Mouse (Mus musculus) gastrocnemius, postnatal 14 days (tissue): Measurements from ENCODE around the gene Mcam. TPM values are rescaled to one million over a fixed set of nuclear protein-coding genes. Genes with fewer than 3 reads are reported as not detected.
"Not testable (repeated sequence)": the region's sequence is repeated elsewhere in the genome, so short reads cannot be mapped to it uniquely, and the experiment has no call there.

Experiments
- DNase-seq: peaks from one replicate; pipeline ENCODE4 v3.0.0; 2021; ENCODE audit warnings: mixed read lengths
- intact Hi-C: fragments of 180-260 bp; cut with DNase I; formaldehyde crosslinking; loops from one replicate; pipeline ENCODE4 v1.15.1; 2025; ENCODE audit warnings: low total_unique reads
- total RNA-seq, 2 experiments: library from RNA; stranded (reverse); gene quantifications; 2 replicates each; pipeline ENCODE4 v1.2.3; 2021

Mcam gene
- total RNA-seq, 2 experiments from 2014 or later: 62.3 to 83.8 TPM

GRCm38 (mm10) chr9:44107557-44108179, 26.6 kb upstream of the Mcam start:
- peak; percentile 76 for DNase-seq
- intact Hi-C loops: no loop called here

DNA sequence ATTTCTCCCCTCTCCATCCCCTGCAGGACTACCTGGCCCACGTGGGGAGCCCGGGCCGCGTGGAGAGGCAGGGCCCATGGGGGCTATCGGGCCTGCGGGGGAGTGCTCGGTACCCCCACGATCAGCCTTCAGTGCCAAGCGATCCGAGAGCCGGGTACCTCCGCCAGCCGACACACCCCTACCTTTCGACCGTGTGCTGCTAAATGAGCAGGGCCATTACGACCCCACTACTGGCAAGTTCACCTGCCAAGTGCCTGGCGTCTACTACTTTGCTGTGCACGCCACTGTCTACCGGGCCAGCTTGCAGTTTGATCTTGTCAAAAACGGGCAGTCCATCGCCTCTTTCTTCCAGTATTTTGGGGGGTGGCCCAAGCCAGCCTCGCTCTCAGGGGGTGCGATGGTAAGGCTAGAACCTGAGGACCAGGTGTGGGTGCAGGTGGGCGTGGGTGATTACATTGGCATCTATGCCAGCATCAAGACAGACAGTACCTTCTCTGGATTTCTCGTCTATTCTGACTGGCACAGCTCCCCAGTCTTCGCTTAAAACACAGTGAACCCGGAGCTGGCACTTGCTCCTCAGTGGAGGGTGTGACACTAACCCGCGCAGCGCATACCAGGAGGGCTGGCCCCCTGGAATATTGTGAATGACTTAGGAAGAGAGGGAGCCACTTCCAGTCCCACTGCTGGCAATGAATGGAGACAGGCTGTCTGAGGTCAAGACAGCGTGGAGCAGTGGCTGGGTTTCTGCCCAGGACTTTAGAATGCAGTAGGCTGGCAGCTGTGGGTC, 25.8 kb upstream of the Mcam start:
- intact Hi-C loops: no loop called here
- DNase-seq: no peak

DNA sequence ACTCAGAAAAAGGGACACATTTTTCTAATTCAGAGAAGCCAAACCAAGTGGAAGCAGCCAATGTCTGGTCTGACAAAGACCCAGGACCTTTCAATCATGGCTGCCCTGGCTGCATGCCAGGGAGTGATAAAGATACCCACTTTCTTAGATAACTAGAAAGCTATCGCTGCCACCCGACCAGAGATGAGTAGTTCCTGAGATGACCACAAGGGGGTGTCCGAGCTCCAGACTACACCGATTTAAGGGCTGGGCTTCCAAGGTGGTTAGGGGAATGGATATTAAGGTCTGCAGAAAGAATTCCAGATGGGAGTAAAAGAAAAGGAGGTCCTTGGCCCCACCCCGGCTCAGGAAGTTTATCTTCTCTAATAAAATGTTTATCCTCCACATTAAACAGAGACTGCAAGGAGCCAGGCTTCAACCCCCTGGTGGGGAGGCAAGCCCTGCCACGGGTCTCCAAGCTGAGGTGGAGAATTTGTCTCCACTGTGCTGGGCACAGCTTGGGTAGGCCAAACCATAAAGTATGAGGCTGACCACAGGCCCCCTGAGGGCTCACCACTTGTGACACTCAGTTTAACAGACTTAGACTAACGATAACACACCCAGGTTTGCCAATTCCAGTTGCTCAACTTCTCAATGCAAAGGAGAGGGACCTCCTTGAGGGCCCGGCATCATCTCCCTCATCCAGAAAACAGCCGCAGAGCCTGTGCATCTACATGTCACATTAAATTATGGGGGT, 24.7 kb upstream of the Mcam start:
- intact Hi-C loops: no loop called here
- peak; percentile 60 for DNase-seq

DNA sequence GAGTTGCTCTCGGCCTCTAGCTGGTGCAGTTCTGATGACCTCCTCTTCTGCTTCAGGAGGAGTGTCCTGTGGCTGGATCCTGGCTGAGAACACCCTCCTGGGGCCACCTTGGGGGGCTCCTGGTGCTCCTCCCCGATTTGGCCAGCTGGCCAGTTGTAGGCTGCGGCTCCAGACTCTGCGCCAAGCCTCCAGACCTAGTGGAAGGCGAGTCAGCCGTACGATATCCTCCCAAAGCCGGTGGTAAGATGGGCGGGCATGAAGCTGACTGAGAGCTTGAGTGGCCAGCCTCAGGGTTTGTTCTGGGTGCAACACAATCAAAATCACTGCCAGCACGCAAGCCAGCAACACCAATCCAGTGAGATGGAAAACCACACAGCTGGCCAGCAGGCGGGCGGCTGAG, 22.4 kb upstream of the Mcam start:
- intact Hi-C loops: not testable (repeated sequence)

DNA sequence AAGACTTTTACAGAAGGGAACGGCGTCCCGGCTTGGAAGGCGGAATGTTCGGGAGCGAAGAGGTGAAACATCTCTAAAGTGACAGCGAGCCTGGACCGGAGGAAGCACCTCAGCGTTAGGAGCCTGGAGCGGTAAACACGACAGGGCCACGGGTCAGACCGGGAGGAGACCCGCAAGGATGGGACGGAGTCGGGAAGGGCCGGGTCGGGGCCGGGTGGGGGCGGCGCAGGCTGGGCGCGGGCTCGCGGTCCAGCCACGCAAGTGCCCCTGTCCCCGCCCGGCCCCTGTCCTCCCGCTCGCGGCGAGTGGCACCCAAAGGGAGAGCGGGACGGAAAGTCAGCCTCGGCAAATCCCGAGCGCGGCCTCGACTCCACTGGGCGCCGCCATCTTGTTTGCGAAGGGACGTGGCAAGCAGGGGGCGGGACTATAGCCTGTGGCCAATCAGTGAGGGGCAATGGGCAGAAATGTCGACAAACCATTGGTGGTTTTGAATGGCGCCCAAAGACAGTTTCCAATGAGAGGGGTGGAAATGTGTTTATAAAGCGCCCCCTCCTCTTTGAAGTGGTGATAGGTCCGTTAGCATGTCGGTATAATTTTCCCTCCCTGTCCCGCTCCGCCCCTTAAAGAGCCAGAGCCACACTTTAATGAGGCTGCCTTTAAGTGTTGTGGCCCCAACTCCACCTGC, 21.0 kb upstream of the Mcam start, which contains the start of the genes Gm49380 and Rnf26:
Gene Gm49380 (minus strand): TSS at position 396 of the 685 bp plus-strand sequence.
Gene Rnf26 (minus strand): TSS at position 413 of the 685 bp plus-strand sequence.
- intact Hi-C loops: no loop called here
- peak; percentile 96 for DNase-seq

More for the DNA sequence above, 22.4 kb upstream of the Mcam start:
- not testable (repeated sequence) for DNase-seq

DNA sequence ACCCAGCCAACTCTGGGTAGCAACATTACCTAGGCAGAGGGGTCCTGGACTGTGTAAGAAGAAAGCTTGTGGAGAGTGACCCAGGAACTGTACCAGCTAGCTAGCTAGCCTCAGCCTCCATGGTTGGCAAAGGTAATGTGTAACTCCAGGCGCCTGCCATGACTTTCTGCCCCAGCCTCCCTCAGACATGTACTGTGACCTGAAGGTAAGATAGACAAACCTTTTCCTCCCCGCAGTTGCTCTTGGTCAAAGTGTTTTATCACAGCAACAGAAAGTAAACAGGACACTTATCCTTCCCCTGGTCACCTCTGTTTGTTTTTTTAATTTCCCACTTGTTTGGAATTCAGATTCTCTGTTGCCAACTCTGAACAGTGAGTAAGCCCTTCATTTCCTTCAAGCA, 19.8 kb upstream of the Mcam start:
- no peak for DNase-seq
- intact Hi-C loops: no loop called here

- intact Hi-C loops: no loop called here
- DNase-seq: no peak
Measured at GRCm38 (mm10) chr9:44115599-44115998, 18.7 kb upstream of the Mcam start.

DNA sequence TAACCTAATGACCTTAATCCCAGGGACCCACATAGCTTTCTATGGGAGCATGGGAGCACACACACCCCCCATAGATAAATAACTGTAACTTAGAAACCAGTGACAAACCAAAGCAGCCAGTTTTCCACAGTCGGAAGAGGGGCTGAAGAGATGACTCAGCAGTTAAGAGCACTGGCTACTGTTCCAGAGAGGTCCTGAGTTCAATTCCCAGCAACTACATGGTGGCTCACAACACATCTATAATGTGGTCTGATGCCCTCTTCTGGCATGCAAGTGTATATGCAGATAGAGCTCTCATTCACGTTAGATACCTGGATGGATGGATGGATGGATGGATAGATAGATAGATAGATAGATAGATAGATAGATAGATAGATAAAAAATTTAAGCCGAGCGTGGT, 18.1 kb upstream of the Mcam start:
- DNase-seq: no peak
- intact Hi-C loops: no loop called here

- no peak for DNase-seq
- intact Hi-C loops: no loop called here
Measured at GRCm38 (mm10) chr9:44119011-44119410, 15.3 kb upstream of the Mcam start.

DNA sequence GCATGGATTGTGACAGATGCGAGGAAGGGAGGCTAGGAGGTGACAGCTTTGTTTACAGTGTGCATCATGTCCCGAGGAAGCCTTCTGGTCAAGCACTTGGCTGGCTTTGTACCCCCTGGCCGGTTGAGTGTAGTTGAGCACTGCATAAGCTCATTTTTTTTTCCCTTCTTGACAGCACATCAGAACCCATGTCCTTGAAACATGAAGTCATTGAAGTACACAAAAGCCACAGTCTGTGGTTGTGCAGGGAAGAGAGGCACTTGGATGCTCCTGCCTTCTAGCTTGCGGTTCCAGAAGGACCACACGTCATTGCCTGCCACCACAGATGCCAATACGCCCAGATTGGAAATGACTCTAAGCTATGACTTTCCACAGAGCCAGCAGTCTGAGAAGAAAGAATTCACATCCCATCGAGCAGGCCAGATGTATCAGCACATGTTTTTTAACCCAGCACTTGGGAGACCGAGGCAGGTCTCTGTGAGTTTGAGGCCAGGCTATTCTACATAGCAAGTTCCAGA, 14.3 kb upstream of the Mcam start:
- intact Hi-C loops: no loop called here
- no peak for DNase-seq

DNA sequence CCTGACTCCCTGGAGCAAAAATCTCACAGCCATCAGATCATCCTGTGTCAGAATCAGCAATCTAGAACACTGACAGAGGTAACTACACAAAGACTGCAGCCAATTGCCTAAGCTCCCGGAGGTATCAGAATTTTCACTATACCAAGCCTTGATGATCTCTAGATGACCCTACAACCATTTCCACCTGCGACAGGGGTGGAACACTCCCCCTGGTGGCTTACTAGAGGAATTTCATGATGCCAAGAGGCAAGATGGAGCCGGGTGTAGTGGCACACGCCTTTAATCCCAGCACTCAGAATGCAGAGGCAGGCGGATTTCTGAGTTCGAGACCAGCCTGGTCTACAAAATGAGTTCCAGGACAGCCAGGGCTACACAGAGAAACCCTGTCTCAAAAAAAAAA, 10.0 kb upstream of the Mcam start:
- DNase-seq: no peak
- intact Hi-C loops: no loop called here

GRCm38 (mm10) chr9:44125026-44125425, 9.2 kb upstream of the Mcam start:
- intact Hi-C loops: no loop called here
- DNase-seq: no peak

DNA sequence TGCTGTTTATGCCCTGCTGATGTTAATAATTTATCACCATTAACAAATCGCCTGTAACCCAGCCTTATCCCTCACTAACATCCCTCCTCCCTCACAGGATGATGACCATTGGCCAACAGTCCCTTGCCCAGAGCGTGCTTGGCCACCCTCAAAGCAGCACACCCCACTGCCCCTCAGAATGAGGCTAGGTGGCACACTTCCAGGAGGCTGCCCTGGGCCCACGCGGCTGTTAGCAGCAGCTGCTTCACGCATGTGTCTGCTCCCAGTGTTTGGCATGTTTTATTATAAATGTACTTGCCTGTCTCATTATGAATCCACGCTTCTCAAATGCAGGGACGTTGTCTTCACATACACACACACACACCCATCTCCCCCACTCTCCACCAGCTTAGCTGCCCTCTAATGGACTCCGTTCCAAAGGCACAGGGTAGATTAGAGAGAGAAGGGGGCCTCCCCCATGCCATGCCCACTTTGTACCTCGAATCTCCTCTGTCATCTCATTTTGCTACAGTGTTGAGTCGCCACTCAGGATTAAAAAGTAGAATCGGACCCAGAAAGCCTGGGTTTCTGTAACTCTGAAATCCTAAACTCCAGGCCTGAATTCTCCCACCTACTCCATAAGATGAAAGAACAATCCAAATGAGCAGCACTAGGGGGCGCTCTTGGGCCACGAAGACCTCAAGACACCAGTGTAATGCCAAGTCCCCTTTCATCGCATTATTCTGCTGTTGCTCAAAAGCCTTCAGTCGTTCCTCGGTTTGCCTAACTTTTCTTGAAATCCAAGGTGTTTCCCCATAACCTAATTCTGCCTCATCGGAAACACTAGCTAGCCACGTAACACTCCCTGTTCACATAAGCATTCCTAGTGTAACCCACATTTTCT, 8.5 kb upstream of the Mcam start:
- intact Hi-C loops: no loop called here
- peak; percentile 82 for DNase-seq

DNA sequence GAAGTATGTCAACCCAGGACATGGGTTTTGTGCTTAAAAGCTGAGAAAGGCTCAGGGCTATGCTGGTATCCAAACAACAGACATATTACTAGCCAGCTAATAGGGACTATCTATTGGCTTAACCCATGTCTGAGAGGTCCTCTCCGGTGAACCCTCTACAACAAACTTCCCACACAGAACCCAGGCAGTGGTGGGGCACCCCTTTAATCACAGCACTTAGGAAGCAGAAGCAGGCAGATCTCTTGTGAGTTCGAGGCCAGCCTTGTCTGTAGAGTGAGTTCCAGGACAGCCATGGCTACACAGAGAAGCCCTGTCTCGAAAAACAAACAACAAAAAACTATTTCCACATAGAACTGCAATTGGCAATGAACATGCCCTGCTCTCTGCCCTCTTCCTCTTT, 7.5 kb upstream of the Mcam start:
- intact Hi-C loops: no loop called here
- DNase-seq: no peak

GRCm38 (mm10) chr9:44127351-44127801, 6.9 kb upstream of the Mcam start:
- DNase-seq: no peak
- intact Hi-C loops: no loop called here

DNA sequence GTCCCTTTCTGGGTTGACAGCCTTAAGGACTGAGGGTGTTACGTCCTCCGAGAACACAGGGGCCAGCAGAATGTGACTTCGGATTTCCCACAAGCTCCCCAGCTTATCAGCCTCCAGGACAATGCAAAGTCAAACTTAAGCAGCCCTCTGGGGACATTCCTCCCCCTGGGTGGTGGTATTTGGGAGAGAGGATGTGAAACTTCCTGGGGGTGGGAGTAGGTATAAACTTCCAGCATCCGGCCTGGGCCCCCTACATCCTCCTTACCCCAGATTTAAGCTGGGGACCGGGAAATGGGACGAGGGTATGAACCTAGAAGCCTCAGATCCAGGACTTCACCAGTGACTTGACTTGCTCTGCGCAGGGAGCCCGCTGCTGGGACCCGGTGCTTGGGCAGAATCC, 4.6 kb upstream of the Mcam start:
- DNase-seq: no peak
- intact Hi-C loops: loop anchor here (5.0 to 10.0 kb wide), 2 partner anchors 105 to 353 kb away; partner anchors contain the start of genes Bcl9l and Cbl

DNA sequence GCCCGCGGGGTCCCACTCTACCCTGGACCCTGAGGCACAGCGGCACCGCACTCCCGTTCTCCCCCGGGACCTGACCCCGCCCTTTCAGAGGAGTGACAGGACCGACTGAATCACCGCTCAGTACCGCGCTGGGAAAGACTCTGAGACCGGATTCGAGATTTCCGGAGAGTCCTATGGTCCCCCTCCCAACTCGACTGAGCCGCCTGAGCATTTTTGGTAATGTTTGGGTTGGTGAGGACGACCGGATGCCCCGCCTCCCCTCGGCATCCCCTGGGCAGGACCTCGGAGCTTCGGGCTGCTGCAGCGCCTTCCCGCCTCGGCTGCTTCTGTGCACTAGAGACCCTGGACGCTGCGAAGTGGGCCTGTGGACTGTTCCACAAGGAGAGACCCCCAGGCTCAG, 4.2 kb upstream of the Mcam start:
- intact Hi-C loops: loop anchor here (5.0 to 10.0 kb wide), 2 partner anchors 105 to 352 kb away; partner anchors contain the start of genes Bcl9l and Cbl
- peak; percentile 74 for DNase-seq

GRCm38 (mm10) chr9:44130581-44131275, 3.5 kb upstream of the Mcam start:
- DNase-seq: peak; percentile 56
- intact Hi-C loops: loop anchor here (5.0 to 10.0 kb wide), 2 partner anchors 104 to 352 kb away; partner anchors contain the start of genes Bcl9l and Cbl
